Mouse (Mus musculus): ENCODE results near the gene Cd163. TPM values are rescaled to one million over a fixed set of nuclear protein-coding genes. Genes with fewer than 3 reads are reported as not detected.
"Not testable (repeated sequence)": the region's sequence is repeated elsewhere in the genome, so short reads cannot be mapped to it uniquely, and the experiment has no call there.

Gene Cd163
- 0.36 and 0.50 TPM in 2 replicates for polyA plus RNA-seq (2015; fragmentation: Nextera tagmentation; extraction: Ambion mirVana)

DNA sequence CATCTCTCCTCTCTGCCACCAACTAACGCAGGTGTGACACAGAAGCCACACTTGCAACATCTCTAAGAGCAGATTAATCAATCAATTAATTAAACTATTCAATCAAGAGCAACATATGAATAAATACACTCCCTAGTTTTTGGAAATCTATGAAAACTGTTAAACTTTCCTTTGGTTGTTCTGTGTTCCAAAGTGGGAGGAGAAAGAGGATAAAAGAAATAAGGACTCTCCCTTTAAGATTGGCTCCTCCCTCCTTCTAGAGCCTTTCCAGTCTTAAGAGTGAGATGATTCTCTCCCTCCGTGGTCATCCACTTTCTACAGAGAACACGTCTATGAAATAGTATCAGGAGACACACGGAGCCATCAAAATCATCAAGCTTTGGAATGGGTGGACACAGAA, at the start of gene Cd163:
TSS of gene Cd163 (plus strand) at position 301 of the 400 bp plus-strand sequence.
- H3K9me3 ChIP-seq (replicated peaks; ENCODE audit: control insufficient read depth, low read length), result no peaks in the 10 kb centered on the region
- no peak within 1 kb of the TSS for H3K9ac ChIP-seq (ENCODE audit: low read depth, low read length)
- no peaks in the 10 kb centered on the region for H3K27me3 ChIP-seq (ENCODE audit: control insufficient read depth, insufficient read depth, low read depth, low read length)
- H3K36me3 ChIP-seq (ENCODE audit: control insufficient read depth, insufficient read depth), result no peaks in the 10 kb centered on the region
- WGBS (ENCODE audit: insufficient replicate concordance), result 69% methylated on average over 4 of the region's 4 CpGs
- H3K4me3 ChIP-seq (ENCODE audit: low read depth, low read length), result no peak within 1 kb of the TSS
- no peak within 1 kb of the TSS for H3K27ac ChIP-seq (ENCODE audit: low read length)
- H3K4me2 ChIP-seq (ENCODE audit: low read depth, low read length), result no peak within 1 kb of the TSS
- no peaks in the 10 kb centered on the region for H3K4me1 ChIP-seq (ENCODE audit: control insufficient read depth, low read depth, low read length)
- ATAC-seq (ENCODE audit: low read depth), result no peak

DNA sequence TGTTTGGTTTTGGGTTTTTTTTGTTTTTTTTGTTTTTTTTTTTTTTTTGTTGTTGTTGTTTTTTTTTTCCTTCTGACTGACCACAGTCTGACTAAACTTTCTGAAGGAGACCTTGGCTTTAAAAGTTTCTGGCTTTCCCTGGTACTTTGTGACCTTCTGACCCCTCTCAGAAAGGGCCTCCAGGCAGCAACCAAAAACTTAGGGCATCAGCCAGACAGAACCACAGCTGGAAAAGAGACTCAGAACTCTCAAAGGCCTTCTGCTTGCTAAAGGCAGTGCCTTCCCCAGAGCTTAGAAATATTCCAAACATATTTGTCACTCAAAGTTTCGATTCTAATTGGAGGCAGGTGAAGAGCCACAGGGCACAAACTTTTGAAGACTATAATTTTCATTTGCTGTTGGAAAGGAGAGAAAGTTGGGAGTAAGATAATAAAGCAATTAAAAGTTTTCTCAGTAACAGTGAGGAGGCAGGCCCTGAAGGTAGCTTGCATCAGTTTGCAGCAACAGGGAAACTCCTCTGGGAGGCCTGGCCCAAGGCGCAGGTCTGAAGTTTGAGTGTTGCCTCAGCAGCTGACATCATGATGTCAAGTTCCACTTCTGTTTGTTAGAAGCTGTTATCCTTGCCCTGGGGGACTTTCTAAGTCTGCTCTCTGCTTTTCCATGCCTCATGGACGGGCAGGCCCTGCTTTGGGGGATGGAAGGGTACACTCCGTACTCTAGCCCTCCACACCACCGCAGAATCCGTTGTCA, 48.6 kb upstream of the Cd163 start:
- no peak overlapping the region for H3K27ac ChIP-seq (ENCODE audit: low read length)
- H3K27me3 ChIP-seq (ENCODE audit: control insufficient read depth, insufficient read depth, low read depth, low read length), result no peaks in the 10 kb centered on the region
- 60% methylated on average over 6 of the region's 6 CpGs for WGBS (ENCODE audit: insufficient replicate concordance)
- no peak overlapping the region for H3K9ac ChIP-seq (ENCODE audit: low read depth, low read length)
- no peaks in the 10 kb centered on the region for H3K4me1 ChIP-seq (ENCODE audit: control insufficient read depth, low read depth, low read length)
- no peaks in the 10 kb centered on the region for H3K36me3 ChIP-seq (ENCODE audit: control insufficient read depth, insufficient read depth)
- no peak overlapping the region for H3K4me2 ChIP-seq (ENCODE audit: low read depth, low read length)
- H3K4me3 ChIP-seq (ENCODE audit: low read depth, low read length), result no peak overlapping the region
- ATAC-seq (ENCODE audit: low read depth), result no peak
- no peaks in the 10 kb centered on the region for H3K9me3 ChIP-seq (replicated peaks; ENCODE audit: control insufficient read depth, low read length)

DNA sequence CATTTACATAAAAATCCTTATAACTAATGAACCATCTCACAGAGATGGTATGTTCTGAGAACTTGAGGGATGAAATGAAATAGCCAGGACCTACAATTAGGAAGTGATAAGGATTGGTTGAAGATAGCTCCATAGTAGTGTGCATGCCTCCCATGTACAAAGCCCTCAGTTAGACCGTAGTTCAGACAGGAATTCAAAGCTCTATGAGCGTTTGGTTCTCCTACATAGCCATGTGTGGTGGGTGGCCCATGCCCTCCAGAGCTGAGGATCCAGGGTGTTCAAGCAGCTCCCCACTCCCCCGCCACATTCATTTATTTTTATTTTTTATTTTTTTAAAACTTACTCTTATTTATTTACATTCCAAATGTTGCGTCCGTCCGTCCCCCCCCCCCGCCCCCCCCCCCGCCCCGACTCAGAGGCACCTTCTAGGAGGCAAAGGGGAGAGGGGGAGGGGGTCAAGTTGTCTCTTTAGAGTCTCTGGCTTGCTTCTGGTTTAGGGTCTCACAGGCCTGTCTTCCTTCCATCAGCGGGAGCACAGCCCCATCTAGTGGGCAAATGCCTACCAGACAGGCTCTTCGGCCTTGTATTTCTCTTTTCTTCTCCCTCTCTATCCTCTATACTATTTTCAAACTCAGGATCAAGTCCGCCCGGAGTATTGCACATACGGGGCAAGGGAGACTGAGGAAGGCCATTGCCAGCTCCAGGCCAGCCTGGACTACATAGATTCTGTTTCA, 44.1 kb upstream of the Cd163 start:
- Histone ChIP-seq H3K4me3 (ENCODE audit: low read depth, low read length) (no peak overlapping the region), H3K27me3 (ENCODE audit: control insufficient read depth, insufficient read depth, low read depth, low read length) (no peaks in the 10 kb centered on the region), H3K36me3 (ENCODE audit: control insufficient read depth, insufficient read depth) (no peaks in the 10 kb centered on the region), H3K9ac (ENCODE audit: low read depth, low read length) (no peak overlapping the region), H3K9me3 (replicated peaks; ENCODE audit: control insufficient read depth, low read length) (no peaks in the 10 kb centered on the region), H3K27ac (ENCODE audit: low read length) (no peak overlapping the region), H3K4me2 (ENCODE audit: low read depth, low read length) (no peak overlapping the region), H3K4me1 (ENCODE audit: control insufficient read depth, low read depth, low read length) (no peaks in the 10 kb centered on the region)
- ATAC-seq (ENCODE audit: low read depth), result peak; percentile 54; the same call in 1 of the 2 replicates
- 14% methylated on average over 14 of the region's 14 CpGs for WGBS (ENCODE audit: insufficient replicate concordance)

DNA sequence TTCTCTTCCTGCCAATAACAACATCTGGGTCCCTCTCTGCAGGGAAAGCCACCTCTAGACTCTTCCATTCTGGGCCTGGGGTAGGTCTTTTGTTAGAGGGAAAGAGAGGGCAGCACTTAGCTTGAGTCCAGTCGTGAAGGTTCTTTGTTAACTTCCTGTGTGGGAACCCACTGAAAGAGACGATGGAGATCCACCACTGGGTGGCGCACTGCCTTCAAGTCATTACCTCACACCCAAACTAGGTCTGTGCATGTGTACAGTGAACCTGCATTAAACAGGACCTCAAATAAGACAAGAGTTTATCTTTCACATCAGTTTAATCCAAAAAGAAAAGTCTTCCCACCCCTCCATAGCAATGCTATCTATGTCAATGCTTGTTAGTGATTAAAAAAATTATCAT, 41.8 kb upstream of the Cd163 start:
- Histone ChIP-seq H3K27me3 (ENCODE audit: control insufficient read depth, insufficient read depth, low read depth, low read length) (no peaks in the 10 kb centered on the region), H3K36me3 (ENCODE audit: control insufficient read depth, insufficient read depth) (no peaks in the 10 kb centered on the region), H3K27ac (ENCODE audit: low read length) (no peak overlapping the region), H3K9me3 (replicated peaks; ENCODE audit: control insufficient read depth, low read length) (no peaks in the 10 kb centered on the region), H3K4me3 (ENCODE audit: low read depth, low read length) (no peak overlapping the region), H3K9ac (ENCODE audit: low read depth, low read length) (no peak overlapping the region), H3K4me2 (ENCODE audit: low read depth, low read length) (no peak overlapping the region), H3K4me1 (ENCODE audit: control insufficient read depth, low read depth, low read length) (no peaks in the 10 kb centered on the region)
- 0 out of 2 replicates have a peak, but pooled peaks have one; percentile 30 for ATAC-seq (ENCODE audit: low read depth)
- 0% methylated on average over 3 of the region's 3 CpGs for WGBS (ENCODE audit: insufficient replicate concordance)

DNA sequence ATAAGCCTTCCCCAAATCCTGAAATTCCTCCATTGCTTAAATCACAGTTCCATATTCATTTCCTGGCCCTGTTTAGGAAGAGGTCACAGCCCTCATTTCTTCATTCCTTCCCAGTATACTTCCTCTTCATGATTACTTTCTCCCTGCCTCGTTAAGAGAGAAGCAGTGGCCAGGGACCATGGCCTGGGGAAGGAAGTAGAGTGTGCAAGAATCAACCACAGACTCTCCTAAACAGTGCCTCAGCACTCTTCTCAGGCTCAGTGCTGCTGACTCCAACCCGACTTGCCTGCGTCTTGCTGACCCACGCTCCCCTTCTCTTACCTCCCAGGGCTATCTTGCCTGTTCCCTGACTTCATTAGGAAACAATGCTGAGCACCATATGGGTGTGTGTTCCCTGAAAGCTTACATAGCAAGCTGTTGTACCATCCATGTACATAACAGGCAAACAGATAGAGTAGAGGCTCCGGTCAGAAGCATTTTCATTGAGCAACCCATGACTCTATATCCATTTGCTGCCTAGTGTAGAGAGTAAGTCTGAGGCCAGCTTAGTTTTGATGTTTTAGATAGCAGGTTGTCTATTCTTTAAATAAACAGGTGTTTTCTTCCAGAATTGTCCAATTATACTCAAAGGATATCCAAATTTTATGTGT, 31.1 kb upstream of the Cd163 start:
- H3K36me3 ChIP-seq (ENCODE audit: control insufficient read depth, insufficient read depth), result no peaks in the 10 kb centered on the region
- no peaks in the 10 kb centered on the region for H3K4me1 ChIP-seq (ENCODE audit: control insufficient read depth, low read depth, low read length)
- no peak overlapping the region for H3K4me3 ChIP-seq (ENCODE audit: low read depth, low read length)
- no peaks in the 10 kb centered on the region for H3K27me3 ChIP-seq (ENCODE audit: control insufficient read depth, insufficient read depth, low read depth, low read length)
- H3K27ac ChIP-seq (ENCODE audit: low read length), result no peak overlapping the region
- 23% methylated on average over 5 of the region's 5 CpGs for WGBS (ENCODE audit: insufficient replicate concordance)
- H3K4me2 ChIP-seq (ENCODE audit: low read depth, low read length), result peak overlapping the region; percentile 30
- peak; percentile 67 for ATAC-seq (ENCODE audit: low read depth)
- H3K9ac ChIP-seq (ENCODE audit: low read depth, low read length), result no peak overlapping the region
- H3K9me3 ChIP-seq (replicated peaks; ENCODE audit: control insufficient read depth, low read length), result no peaks in the 10 kb centered on the region

DNA sequence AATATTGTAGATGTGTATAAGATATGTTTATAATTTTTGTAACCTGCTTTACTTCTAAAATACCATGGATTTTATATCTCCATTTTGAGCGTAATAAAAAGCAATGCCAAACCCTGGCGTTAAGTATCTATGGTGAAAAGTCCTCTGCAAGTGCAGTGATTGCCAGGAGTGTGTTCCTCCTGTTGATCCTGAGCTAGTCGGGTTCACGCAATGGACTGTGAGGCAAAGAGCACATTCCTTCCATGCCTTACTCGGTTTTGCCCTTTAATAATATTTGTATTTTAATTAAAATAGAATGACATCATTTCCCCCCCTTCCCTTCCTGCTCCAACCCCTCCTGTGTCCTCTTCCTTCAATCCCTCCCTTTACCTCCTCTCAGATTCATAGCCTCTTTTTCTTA, 26.8 kb upstream of the Cd163 start:
- Histone ChIP-seq H3K27me3 (ENCODE audit: control insufficient read depth, insufficient read depth, low read depth, low read length) (no peaks in the 10 kb centered on the region), H3K27ac (ENCODE audit: low read length) (no peak overlapping the region), H3K9ac (ENCODE audit: low read depth, low read length) (no peak overlapping the region), H3K36me3 (ENCODE audit: control insufficient read depth, insufficient read depth) (no peaks in the 10 kb centered on the region), H3K9me3 (replicated peaks; ENCODE audit: control insufficient read depth, low read length) (no peaks in the 10 kb centered on the region), H3K4me3 (ENCODE audit: low read depth, low read length) (no peak overlapping the region), H3K4me1 (ENCODE audit: control insufficient read depth, low read depth, low read length) (no peaks in the 10 kb centered on the region), H3K4me2 (ENCODE audit: low read depth, low read length) (no peak overlapping the region)
- WGBS (ENCODE audit: insufficient replicate concordance), result 56% methylated on average over 5 of the region's 5 CpGs
- ATAC-seq (ENCODE audit: low read depth), result no peak

DNA sequence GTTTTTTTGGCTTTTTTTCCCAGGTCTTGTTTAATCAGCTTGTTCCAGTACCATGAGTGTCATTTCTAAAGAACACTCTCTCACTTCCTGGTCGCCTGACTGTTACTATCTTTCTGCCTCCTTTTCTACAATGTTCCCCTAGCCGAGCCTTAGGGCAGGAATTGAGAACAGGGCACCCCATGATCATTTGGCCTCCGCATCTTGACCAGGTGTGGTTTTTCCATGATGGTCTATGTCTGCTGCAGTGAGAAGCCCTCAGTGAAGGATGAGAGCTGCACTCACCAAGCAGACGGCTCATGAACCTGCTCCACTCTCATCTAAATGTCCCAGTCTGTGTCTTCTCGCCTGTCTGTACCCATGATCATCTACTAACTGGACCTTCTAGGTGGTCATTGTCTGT, 26.2 kb upstream of the Cd163 start:
- no peaks in the 10 kb centered on the region for H3K36me3 ChIP-seq (ENCODE audit: control insufficient read depth, insufficient read depth)
- no peak overlapping the region for H3K4me3 ChIP-seq (ENCODE audit: low read depth, low read length)
- no peaks in the 10 kb centered on the region for H3K27me3 ChIP-seq (ENCODE audit: control insufficient read depth, insufficient read depth, low read depth, low read length)
- H3K27ac ChIP-seq (ENCODE audit: low read length), result no peak overlapping the region
- no peak for ATAC-seq (ENCODE audit: low read depth)
- WGBS (ENCODE audit: insufficient replicate concordance), result 54% methylated on average over 5 of the region's 5 CpGs
- no peak overlapping the region for H3K9ac ChIP-seq (ENCODE audit: low read depth, low read length)
- no peak overlapping the region for H3K4me2 ChIP-seq (ENCODE audit: low read depth, low read length)
- H3K4me1 ChIP-seq (ENCODE audit: control insufficient read depth, low read depth, low read length), result no peaks in the 10 kb centered on the region
- H3K9me3 ChIP-seq (replicated peaks; ENCODE audit: control insufficient read depth, low read length), result no peaks in the 10 kb centered on the region

DNA sequence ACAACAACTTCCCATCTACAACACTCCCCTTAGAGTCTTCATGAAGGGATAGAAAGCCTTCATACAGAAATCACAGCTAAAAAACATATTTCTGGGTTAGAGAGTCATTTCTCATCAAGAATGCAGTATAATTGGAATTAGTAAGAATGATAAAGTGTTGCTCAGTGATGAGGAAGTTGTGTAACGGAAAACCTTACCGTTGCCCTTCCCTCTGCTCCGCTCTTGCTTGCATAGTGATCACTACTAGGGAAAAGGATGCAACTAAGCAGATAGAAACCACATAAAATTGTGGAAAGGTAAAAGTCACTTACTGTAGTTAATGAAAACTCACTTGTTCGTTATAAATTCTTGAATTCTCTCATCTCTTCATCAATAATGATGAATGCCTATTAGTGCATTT, 21.7 kb upstream of the Cd163 start:
- Histone ChIP-seq H3K36me3 (ENCODE audit: control insufficient read depth, insufficient read depth) (no peaks in the 10 kb centered on the region), H3K4me2 (ENCODE audit: low read depth, low read length) (no peak overlapping the region), H3K27ac (ENCODE audit: low read length) (no peak overlapping the region), H3K4me3 (ENCODE audit: low read depth, low read length) (no peak overlapping the region), H3K27me3 (ENCODE audit: control insufficient read depth, insufficient read depth, low read depth, low read length) (no peaks in the 10 kb centered on the region), H3K4me1 (ENCODE audit: control insufficient read depth, low read depth, low read length) (no peaks in the 10 kb centered on the region), H3K9me3 (replicated peaks; ENCODE audit: control insufficient read depth, low read length) (no peaks in the 10 kb centered on the region), H3K9ac (ENCODE audit: low read depth, low read length) (no peak overlapping the region)
- no peak for ATAC-seq (ENCODE audit: low read depth)
- 71% methylated on average over 4 of the region's 4 CpGs for WGBS (ENCODE audit: insufficient replicate concordance)

DNA sequence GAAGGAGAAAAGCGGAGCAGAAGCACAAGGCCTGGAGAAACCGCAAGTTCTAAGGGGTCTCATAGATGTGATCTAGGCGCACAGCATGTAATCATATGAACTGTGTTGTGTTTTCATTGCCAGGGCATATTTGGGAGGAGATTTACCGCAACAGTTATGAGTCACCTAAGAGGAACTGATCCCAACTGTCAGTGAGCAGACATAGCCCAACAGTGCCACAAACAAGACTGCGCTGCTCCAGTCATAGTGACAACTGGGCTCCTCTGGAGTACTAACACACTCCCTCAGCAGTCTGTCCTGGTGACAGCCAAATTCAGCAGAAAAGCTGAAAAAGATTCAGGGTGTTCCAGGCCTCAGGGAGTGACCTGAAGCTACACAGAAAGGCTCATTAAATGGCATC, 7.1 kb upstream of the Cd163 start:
- H3K36me3 ChIP-seq (ENCODE audit: control insufficient read depth, insufficient read depth); H3K27me3 ChIP-seq (ENCODE audit: control insufficient read depth, insufficient read depth, low read depth, low read length); H3K4me2 ChIP-seq (ENCODE audit: low read depth, low read length); H3K4me1 ChIP-seq (ENCODE audit: control insufficient read depth, low read depth, low read length); H3K9me3 ChIP-seq (replicated peaks; ENCODE audit: control insufficient read depth, low read length); H3K4me3 ChIP-seq (ENCODE audit: low read depth, low read length); H3K9ac ChIP-seq (ENCODE audit: low read depth, low read length); ATAC-seq (ENCODE audit: low read depth); H3K27ac ChIP-seq (ENCODE audit: low read length): not testable (repeated sequence)
- 78% methylated on average over 4 of the region's 5 CpGs for WGBS (ENCODE audit: insufficient replicate concordance)

All from liver, embryonic 16.5 days (tissue).